Mouse (Mus musculus) skeletal muscle tissue, adult 2 months (tissue): ENCODE results near the gene Gp1ba.
A peak's percentile ranks its signal among the peaks of the same experiment; 100 is the strongest.

Experiments used
- DNase-seq: peaks from one replicate; pipeline ENCODE4 v3.0.0-alpha.2; 2012; ENCODE audit warnings: low read depth, low spot score

The Gp1ba gene

GRCm38 (mm10) chr11:70653345-70654197 lies 14.6 kb downstream of the Gp1ba start:
- no peak for DNase-seq

DNA sequence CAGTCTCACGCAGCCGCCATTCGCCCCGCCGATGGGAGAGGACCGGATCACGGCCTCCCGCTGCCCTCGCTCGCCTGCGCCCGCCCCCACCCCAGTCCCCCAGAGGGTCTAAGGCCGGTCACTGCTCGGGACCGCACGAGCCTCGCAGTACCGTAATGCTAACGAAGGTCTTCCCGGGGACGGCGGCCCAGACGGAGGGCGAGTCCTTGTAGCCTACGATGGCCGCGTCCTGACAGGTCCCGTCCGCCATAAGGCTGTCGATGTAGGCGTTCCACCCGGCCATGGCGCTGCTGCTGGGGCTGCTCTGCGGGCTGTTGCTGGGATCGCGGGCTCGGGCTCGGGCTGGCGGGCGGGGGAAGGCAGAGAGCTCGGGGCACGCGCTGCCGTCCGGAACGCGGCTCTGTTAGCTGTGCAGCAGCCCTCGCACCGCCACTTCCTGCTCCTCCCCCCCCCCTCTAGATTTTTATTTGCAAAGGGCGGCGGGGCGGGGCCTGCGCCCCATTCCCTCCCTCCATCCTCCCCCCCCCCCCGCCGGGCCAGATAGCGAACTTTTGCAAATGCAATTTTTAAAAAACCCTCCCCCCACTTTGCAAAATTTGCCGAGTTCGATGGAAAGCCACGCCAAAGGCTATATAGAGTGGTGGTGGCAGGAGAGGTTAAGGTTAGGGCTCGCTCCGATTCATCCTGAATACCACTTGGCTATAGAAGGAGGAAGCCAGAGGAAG lies 15.4 kb downstream of the Gp1ba start, which contains the start of gene Pfn1:
Gene Pfn1 (minus strand): TSS at position 447 of the 725 bp plus-strand sequence.
- DNase-seq = peak; percentile 80

- DNase-seq = peak; percentile 87
These were observed 16.1 kb downstream of the Gp1ba start for GRCm38 (mm10) chr11:70654923-70655570.

GRCm38 (mm10) chr11:70655571-70656455 lies 16.9 kb downstream of the Gp1ba start:
- peak; percentile 71 for DNase-seq

- peak; percentile 95 for DNase-seq
These were observed 17.6 kb downstream of the Gp1ba start for GRCm38 (mm10) chr11:70656456-70656927.

DNA sequence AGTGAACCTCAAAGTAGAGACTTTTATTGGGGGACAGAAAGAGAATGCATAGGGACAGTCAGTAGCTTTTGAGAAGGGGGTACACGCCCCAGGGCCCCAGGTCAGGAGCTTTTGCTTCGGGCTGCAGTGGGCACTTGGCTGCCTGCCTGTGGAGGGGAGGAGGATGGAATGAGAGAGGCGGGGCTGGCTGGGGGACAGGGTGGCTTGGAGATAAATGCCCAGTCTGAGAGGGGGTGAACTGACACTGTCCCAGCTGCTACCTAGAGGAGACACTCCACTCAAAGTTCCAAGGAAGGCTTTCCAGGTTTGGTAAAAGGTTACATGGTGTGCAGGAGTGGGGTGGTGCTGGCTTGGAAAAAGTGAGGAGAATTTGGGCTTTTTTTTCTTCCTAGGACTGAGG lies 18.0 kb downstream of the Gp1ba start, which contains the start of gene Eno3:
Gene Eno3 (plus strand): TSS at position 239 of the 400 bp plus-strand sequence.
- DNase-seq = peak; percentile 88

- DNase-seq = peak; percentile 91
These were observed 18.7 kb downstream of the Gp1ba start for GRCm38 (mm10) chr11:70657573-70657972.

- no peak for DNase-seq
These were observed 19.1 kb downstream of the Gp1ba start for GRCm38 (mm10) chr11:70657991-70658390.

- no peak for DNase-seq
These were observed 19.6 kb downstream of the Gp1ba start for GRCm38 (mm10) chr11:70658521-70658920.

DNA sequence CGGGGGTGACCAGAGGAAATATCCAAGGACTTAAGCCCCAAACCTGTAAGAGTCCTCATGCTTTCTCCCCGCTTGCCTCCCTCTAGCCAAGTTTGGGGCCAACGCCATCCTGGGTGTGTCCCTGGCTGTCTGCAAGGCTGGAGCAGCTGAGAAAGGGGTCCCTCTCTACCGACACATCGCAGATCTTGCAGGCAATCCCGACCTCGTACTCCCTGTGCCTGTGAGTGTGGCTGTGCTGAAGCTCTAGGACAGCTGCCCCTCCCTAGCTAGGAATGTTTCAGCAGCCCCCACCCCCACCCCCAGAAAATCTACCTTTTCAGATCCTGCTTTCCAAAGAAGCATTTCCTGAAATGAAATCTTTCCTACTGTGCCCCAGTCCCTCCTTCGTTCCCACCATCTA lies 20.0 kb downstream of the Gp1ba start:
- DNase-seq = no peak

DNA sequence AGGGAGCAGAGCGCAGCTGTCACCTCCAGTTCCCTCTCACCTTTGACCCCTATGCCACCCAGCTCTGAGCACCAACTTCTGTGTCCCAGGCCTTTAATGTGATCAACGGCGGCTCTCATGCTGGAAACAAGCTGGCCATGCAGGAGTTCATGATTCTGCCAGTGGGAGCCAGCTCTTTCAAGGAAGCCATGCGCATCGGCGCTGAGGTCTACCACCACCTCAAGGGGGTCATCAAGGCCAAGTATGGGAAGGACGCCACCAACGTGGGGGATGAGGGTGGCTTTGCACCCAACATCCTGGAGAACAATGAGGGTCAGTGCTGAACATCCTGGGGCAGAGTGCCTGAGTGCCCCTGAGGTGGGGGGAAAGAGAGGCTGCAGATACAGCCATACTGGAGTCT lies 21.6 kb downstream of the Gp1ba start:
- no peak for DNase-seq

DNA sequence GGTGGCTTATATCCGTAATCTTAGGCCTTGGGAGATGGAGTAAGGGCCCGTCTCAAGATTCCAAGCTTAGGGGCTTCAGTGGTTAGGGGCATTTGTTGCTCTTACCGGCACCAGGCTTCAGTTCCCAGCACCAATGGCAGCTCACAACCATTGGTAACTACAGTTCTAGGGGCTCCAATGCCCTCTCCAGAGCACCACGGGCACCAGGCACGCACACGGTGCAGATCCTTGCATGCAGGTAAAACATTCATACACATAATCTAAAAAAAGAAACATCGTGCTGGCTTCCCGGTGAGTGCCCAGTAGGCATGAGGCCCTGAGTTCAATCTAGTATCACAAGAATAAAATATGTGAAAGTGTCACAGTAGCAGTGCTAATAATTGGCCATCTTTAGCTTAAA lies 24.2 kb downstream of the Gp1ba start:
- no peak for DNase-seq

DNA sequence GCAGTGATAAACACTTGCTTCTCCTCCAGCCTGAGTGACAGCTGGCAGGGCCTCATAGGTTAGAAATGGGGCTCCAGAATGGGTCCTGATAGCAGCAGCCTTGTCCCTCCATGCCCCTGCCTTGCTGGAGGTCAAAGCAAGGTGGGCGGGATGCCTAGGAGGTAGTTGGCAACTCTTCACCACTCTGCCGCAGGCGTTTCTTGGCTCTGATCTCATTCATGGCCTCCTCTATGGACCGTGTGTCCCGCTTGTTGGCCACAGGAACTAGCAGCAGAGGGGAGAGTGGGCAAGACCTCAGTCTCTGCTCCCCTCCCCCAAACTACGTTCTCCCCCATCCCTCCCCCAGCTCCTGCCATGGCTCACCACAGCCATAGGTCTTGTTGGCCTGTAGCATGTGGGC lies 25.0 kb downstream of the Gp1ba start:
- DNase-seq = peak; percentile 90

DNA sequence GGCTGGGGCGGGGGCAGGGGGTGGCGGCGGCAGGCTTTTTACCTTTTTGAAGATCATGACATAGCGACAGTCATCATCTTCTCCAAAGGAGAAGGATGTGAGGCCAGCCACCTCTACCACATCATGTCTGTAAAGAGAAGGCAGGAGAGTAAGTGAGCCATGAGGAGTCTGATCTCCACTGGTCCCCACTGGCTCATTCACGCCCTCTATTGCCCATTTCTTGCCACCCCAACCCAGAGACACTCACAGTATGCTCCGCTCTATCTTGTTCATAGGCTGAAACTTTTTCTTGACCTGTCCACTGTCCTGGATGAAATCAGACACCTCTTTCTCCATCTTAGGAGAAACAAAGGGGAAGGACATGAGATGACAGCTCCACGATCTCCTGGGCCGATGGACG lies 25.8 kb downstream of the Gp1ba start:
- DNase-seq = no peak

- DNase-seq = no peak
These were observed 27.8 kb downstream of the Gp1ba start for GRCm38 (mm10) chr11:70666687-70667086.

GRCm38 (mm10) chr11:70667271-70668150 lies 28.6 kb downstream of the Gp1ba start:
- no peak for DNase-seq

- no peak for DNase-seq
These were observed 29.4 kb downstream of the Gp1ba start for GRCm38 (mm10) chr11:70668335-70668770.

GRCm38 (mm10) chr11:70668771-70669505 lies 30.0 kb downstream of the Gp1ba start, which contains the start of gene Spag7:
TSS of gene Spag7 (minus strand) at chr11:70669416.
- DNase-seq = peak; percentile 99
